Mouse (Mus musculus): ENCODE results near the gene Bhlhe40.

GRCm38 (mm10) chr6:108698343-108698870 lies 38.0 kb downstream of the Bhlhe40 start:
- no peak for TF ChIP-seq ZKSCAN1 (IDR thresholded peaks at IDR 0.05; ENCODE audit: low read depth, low read length)
- TF ChIP-seq CTCF (IDR thresholded peaks at IDR 0.05 in 2 of 3, conservative IDR thresholded peaks at IDR 0.05 in 1 of 3; ENCODE audit: control insufficient read depth in 1 of 3, insufficient read depth in 1 of 3, low read depth in 2 of 3, low read length in 3 of 3, poor library complexity in 1 of 3, severe bottlenecking in 1 of 3): no peak
- TF ChIP-seq EP300 (IDR thresholded peaks at IDR 0.05; ENCODE audit: low read depth in 1 of 2, low read length in 2 of 2): no peak
- no peak for TF ChIP-seq USF1 (IDR thresholded peaks at IDR 0.05; ENCODE audit: low read depth, low read length)
- TF ChIP-seq MEF2A (IDR thresholded peaks at IDR 0.05; ENCODE audit: extremely low read depth, insufficient replicate concordance, low read depth, low read length, poor library complexity, severe bottlenecking): no peak
- no peak for TF ChIP-seq MXI1 (IDR thresholded peaks at IDR 0.05; ENCODE audit: low read depth, low read length)
- no peak for TF ChIP-seq TAL1 (IDR thresholded peaks at IDR 0.05; ENCODE audit: low read length)
- TF ChIP-seq GATA1 (IDR thresholded peaks at IDR 0.05; ENCODE audit: low read depth, low read length): no peak
- TF ChIP-seq POLR2AphosphoS5 (IDR thresholded peaks at IDR 0.05; ENCODE audit: borderline replicate concordance, low read depth, low read length): no peak
- TF ChIP-seq MAX (IDR thresholded peaks at IDR 0.05; ENCODE audit: low read length): no peak
- no peak for TF ChIP-seq POLR2A (IDR thresholded peaks at IDR 0.05; ENCODE audit: control insufficient read depth in 1 of 2, insufficient read depth in 1 of 2, low read depth in 1 of 2, low read length in 2 of 2, poor library complexity in 1 of 2)
- TF ChIP-seq MAZ (IDR thresholded peaks at IDR 0.05; ENCODE audit: low read depth, low read length): no peak
- no peak for TF ChIP-seq NELFE (IDR thresholded peaks at IDR 0.05; ENCODE audit: low read depth, low read length)
